Mouse (Mus musculus): Measurements from ENCODE around the gene Gm14597. TPM values are rescaled to one million over a fixed set of nuclear protein-coding genes. Genes with fewer than 3 reads are reported as not detected.

Gm14597 gene
- not detected in 2 replicates for polyA plus RNA-seq (2012; rRNA removed; ENCODE audit: low replicate concordance)

GRCm38 (mm10) chrX:53608879-53609278 is at the start of gene Gm14597:
Gm14597 (minus strand) TSS chrX:53608979.

GRCm38 (mm10) chrX:53642980-53643961 is 34.5 kb upstream of the Gm14597 start, which contains the start of gene Rtl8a:
Rtl8a (minus strand) TSS chrX:53643682.

GRCm38 (mm10) chrX:53607242-53608121 is 1.3 kb downstream of the Gm14597 start, which contains the start of gene Rtl8c:
Rtl8c (plus strand) TSS chrX:53608032.

Other genes with a start within 250 kb of the Gm14597 start
- gene Mospd1, start 238.5 kb downstream of the Gm14597 start, polyA plus RNA-seq (2012; rRNA removed; ENCODE audit: low replicate concordance): 0.16 and 0.20 TPM in 2 replicates
- not detected in 2 replicates for gene Etd, start 174.1 kb downstream of the Gm14597 start, polyA plus RNA-seq (2012; rRNA removed; ENCODE audit: low replicate concordance)
- 4.9 and 5.6 TPM in 2 replicates for gene Rtl8c, start 947 bp downstream of the Gm14597 start, polyA plus RNA-seq (2012; rRNA removed; ENCODE audit: low replicate concordance)
- gene Rtl8a, start 34.7 kb upstream of the Gm14597 start, polyA plus RNA-seq (2012; rRNA removed; ENCODE audit: low replicate concordance): 55.1 and 61.0 TPM in 2 replicates
- 37.1 and 48.1 TPM in 2 replicates for gene Rtl8b, start 61.4 kb upstream of the Gm14597 start, polyA plus RNA-seq (2012; rRNA removed; ENCODE audit: low replicate concordance)
- gene 4930502E18Rik, start 115.8 kb upstream of the Gm14597 start, polyA plus RNA-seq (2012; rRNA removed; ENCODE audit: low replicate concordance): not detected in 2 replicates
- not detected in 2 replicates for gene 1700013H16Rik, start 148.9 kb upstream of the Gm14597 start, polyA plus RNA-seq (2012; rRNA removed; ENCODE audit: low replicate concordance)
- 0.05 TPM in 1 of 2 replicates, not detected in the other for gene Zfp36l3, start 167.4 kb upstream of the Gm14597 start, polyA plus RNA-seq (2012; rRNA removed; ENCODE audit: low replicate concordance)
- gene Xlr, start 188.7 kb upstream of the Gm14597 start, polyA plus RNA-seq (2012; rRNA removed; ENCODE audit: low replicate concordance): 0.07 TPM in 1 of 2 replicates, not detected in the other

Data from duodenum, adult 2 months (tissue).